Mouse (Mus musculus) hindbrain, embryonic 15.5 days (tissue): ENCODE results near the gene Tmem239. TPM values are rescaled to one million over a fixed set of nuclear protein-coding genes. Genes with fewer than 3 reads are reported as not detected.

ENCODE experiments used
- ATAC-seq: fragments of 200-750 bp; cut with Nextera tagmentation; 2 replicates; pipeline ENCODE4 v1.8.0; 2017; ENCODE audit warnings: low read depth, moderate number of reproducible peaks, moderate TSS enrichment; ENCODE audit not compliant: low FRiP score
- H3K27ac ChIP-seq: fragments of 300-500 bp; sonication (generic); replicated peaks from 2 replicates; pipeline ENCODE4 v1.5.1; 2015; ENCODE audit warnings: mild to moderate bottlenecking, inconsistent platforms
- H3K27me3 ChIP-seq: fragments of 300-500 bp; sonication (generic); 2 replicates; pipeline ENCODE4 v1.6.1; 2015; ENCODE audit warnings: control low read depth, inconsistent platforms
- H3K36me3 ChIP-seq: fragments of 300-500 bp; sonication (generic); 2 replicates; pipeline ENCODE4 v1.6.1; 2015; ENCODE audit warnings: control low read depth, inconsistent platforms
- H3K4me1 ChIP-seq: fragments of 300-500 bp; sonication (generic); replicated peaks from 2 replicates; pipeline ENCODE4 v1.6.1; 2015; ENCODE audit warnings: control low read depth, inconsistent platforms
- H3K4me2 ChIP-seq: fragments of 300-500 bp; sonication (generic); 2 replicates; pipeline ENCODE4 v1.6.1; 2015; ENCODE audit warnings: moderate library complexity, mild to moderate bottlenecking, inconsistent platforms
- H3K4me3 ChIP-seq: fragments of 300-500 bp; sonication (generic); 2 replicates; pipeline ENCODE4 v1.5.1; 2015; ENCODE audit warnings: mild to moderate bottlenecking, inconsistent platforms
- H3K9ac ChIP-seq: fragments of 300-500 bp; sonication (generic); 2 replicates; pipeline ENCODE4 v1.6.1; 2015; ENCODE audit warnings: inconsistent platforms
- H3K9me3 ChIP-seq: fragments of 300-500 bp; sonication (generic); 2 replicates; pipeline ENCODE4 v1.6.1; 2016; ENCODE audit warnings: control low read depth, inconsistent platforms
- WGBS: fragments of 180-500 bp; shearing (Covaris S2); methylation state at CpG from one replicate; pipeline ENCODE4 v1.1.7; 2015; 5-methylcytosine and 5-hydroxymethylcytosine counted together
- polyA plus RNA-seq: library from polyadenylated mRNA; unstranded; fragments of >200 nt; fragmentation: Nextera tagmentation; extraction: Ambion mirVana; gene quantifications from 2 replicates; pipeline ENCODE4 v1.2.1, GENCODE M21; 2015

Gene Tmem239
- polyA plus RNA-seq, 1 experiment from 2014 or later, result 0.36 TPM

DNA sequence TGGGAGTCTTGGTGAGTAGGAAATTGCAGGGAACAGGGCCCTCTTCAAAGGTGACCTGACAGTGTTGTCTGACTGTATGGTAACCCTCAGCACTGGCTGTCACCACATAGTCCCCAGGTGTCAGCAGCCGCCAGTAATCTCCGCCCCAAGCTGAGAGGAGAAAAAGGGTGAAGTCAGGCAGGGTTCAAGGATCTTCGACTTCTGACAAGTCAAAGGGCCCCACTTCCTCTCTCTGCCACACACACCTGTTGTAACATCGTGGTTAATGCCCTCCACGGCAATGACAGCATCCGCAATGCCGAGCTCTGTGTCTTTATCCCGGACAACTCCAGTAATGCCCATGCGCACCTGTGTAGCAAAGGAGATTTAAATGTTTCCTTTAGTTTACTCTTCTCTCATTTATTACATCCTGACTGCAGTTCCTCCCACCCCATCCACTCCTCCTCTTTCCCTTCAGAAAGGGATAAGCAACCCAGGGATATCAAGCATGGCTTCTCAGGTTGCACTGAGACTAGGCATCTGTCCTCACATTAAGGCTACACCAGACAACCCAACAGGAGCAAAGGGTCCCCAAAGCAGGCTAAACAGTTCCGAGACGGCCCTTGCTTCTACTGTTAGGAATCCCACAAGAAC lies 15.2 kb upstream of the Tmem239 start:
- no peak overlapping the region for H3K4me3 ChIP-seq
- no peak for ATAC-seq
- H3K9me3 ChIP-seq, result no peaks in the 10 kb centered on the region
- H3K9ac ChIP-seq, result no peak overlapping the region
- WGBS, result 92% methylated on average over 11 of the region's 11 CpGs
- H3K27ac ChIP-seq, result no peak overlapping the region
- H3K4me1 ChIP-seq, result no peaks in the 10 kb centered on the region
- H3K4me2 ChIP-seq, result no peak overlapping the region
- no peaks in the 10 kb centered on the region for H3K27me3 ChIP-seq
- no peaks in the 10 kb centered on the region; the same call in 1 of the 2 replicates for H3K36me3 ChIP-seq

DNA sequence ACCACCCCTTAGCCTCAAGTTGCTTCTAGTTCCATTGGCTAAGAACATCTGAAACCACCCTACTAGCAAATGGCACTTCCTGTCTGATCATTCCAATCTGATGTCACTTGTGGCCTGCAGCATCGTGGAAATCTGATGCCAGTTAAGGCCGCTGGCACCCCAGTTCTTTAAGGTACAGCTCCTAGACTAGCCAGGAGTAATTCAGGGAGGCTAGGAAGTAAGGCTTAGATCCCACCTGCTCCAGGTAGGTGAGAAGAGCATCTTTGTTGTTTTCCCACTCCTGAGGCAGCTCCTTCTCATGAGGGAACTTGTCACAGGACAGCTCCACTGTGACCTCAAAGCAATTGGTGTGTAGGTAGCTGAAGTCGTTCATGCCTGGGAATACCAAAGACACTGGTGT lies 13.4 kb upstream of the Tmem239 start:
- Histone ChIP-seq H3K4me2 (no peak overlapping the region), H3K36me3 (no peaks in the 10 kb centered on the region; the same call in 1 of the 2 replicates), H3K4me1 (peaks cover 12% of the 10 kb centered on the region), H3K27ac (no peak overlapping the region), H3K4me3 (no peak overlapping the region), H3K27me3 (no peaks in the 10 kb centered on the region), H3K9me3 (no peaks in the 10 kb centered on the region), H3K9ac (no peak overlapping the region)
- no peak for ATAC-seq
- 88% methylated on average over 3 of the region's 3 CpGs for WGBS

- no peak for ATAC-seq
- no peaks in the 10 kb centered on the region; the same call in 1 of the 2 replicates for H3K36me3 ChIP-seq
- no peak overlapping the region for H3K27ac ChIP-seq
- H3K9ac ChIP-seq, result no peak overlapping the region
- H3K4me1 ChIP-seq, result peaks cover 16% of the 10 kb centered on the region
- no peaks in the 10 kb centered on the region for H3K27me3 ChIP-seq
- H3K4me2 ChIP-seq, result no peak overlapping the region
- 97% methylated on average over 11 of the region's 11 CpGs for WGBS
- no peaks in the 10 kb centered on the region for H3K9me3 ChIP-seq
- H3K4me3 ChIP-seq, result no peak overlapping the region
Measured at GRCm38 (mm10) chr2:130395696-130396095, 10.6 kb upstream of the Tmem239 start.

- H3K9ac ChIP-seq, result peak within 1 kb of the TSS; percentile 48
- H3K4me3 ChIP-seq, result peak within 1 kb of the TSS; percentile 46
- H3K4me1 ChIP-seq, result peaks cover 16% of the 10 kb centered on the region
- WGBS, result 1% methylated on average over 40 of the region's 53 CpGs
- H3K27ac ChIP-seq, result no peak within 1 kb of the TSS
- no peaks in the 10 kb centered on the region; the same call in 1 of the 2 replicates for H3K36me3 ChIP-seq
- H3K4me2 ChIP-seq, result peak within 1 kb of the TSS; percentile 87
- no peaks in the 10 kb centered on the region for H3K9me3 ChIP-seq
- H3K27me3 ChIP-seq, result no peaks in the 10 kb centered on the region
- peak; percentile 81 for ATAC-seq
Measured at GRCm38 (mm10) chr2:130397186-130397985, 8.9 kb upstream of the Tmem239 start, which contains the start of gene Cpxm1. TSS of gene Cpxm1 (minus strand) at chr2:130397574.

DNA sequence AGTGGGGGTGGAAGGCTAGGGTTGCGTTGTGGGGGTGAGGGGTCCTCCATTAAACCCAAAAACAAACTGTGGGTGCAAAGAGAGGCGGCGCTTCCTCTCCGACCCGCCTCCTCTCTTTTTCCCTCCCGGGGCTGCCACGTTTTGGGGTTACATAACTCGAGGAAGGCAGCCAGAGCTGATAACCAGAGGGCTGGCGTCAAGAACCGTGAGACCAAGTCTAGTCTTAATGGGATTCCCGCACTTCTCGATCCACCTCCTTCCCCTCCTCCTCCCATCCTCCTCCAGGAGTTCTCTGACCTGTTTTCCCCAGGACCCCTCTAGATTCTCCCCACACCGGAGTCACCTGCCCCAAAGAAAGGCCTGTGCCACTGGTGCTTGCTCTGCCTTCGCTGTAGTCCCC lies 8.2 kb upstream of the Tmem239 start:
- Histone ChIP-seq H3K4me3 (peak overlapping the region; percentile 46), H3K9ac (no peak overlapping the region)
- 21% methylated on average over 14 of the region's 14 CpGs for WGBS

DNA sequence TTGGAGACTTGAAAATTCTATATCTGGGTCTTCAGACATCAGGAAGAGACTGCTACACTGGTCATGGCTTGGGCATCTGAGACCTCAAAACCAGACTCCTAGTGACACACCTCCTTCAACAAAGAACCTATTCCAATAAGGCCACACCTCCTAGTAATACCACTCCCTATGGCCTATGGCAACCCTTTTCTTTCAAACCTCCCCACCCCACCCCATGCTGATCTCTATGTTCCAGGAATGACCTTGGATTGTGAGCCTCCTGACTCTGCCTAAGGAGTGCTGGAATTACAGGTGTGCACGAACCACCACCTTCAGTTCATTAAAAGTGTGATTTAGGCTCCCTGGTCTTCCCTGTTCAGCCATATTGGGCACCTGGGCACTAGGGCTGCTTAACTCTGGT lies 6.2 kb upstream of the Tmem239 start:
- 97% methylated on average over 1 of the region's 1 CpGs for WGBS
- no peak for ATAC-seq
- Histone ChIP-seq H3K9ac (no peak overlapping the region), H3K4me2 (no peak overlapping the region), H3K4me3 (no peak overlapping the region), H3K27me3 (no peaks in the 10 kb centered on the region), H3K4me1 (peaks cover 16% of the 10 kb centered on the region), H3K36me3 (no peaks in the 10 kb centered on the region), H3K9me3 (no peaks in the 10 kb centered on the region), H3K27ac (no peak overlapping the region)

More for the DNA sequence above, 8.2 kb upstream of the Tmem239 start:
- Histone ChIP-seq H3K27ac (no peak overlapping the region), H3K4me2 (peak overlapping the region; percentile 87), H3K9me3 (no peaks in the 10 kb centered on the region), H3K36me3 (no peaks in the 10 kb centered on the region; the same call in 1 of the 2 replicates), H3K4me1 (peaks cover 16% of the 10 kb centered on the region), H3K27me3 (no peaks in the 10 kb centered on the region)
- ATAC-seq, result no peak

DNA sequence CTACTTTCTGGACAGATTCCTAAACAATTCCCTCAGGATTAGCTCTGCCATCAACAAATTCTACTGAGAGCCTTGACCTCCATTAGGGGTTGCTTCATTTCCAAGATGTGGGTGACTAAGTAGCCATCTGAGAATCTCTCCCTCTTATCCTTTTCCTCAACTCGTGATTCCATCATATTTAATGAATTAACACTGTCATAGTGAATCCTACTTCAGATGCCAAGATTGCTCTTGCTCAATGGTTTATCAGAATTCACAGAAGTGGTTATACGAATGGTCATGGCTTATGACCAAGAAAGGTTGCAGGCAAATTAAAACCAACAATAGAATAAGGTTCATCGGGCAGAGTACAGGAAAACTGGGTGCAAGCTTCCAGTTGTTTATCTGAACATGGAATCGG lies 4.4 kb upstream of the Tmem239 start:
- Histone ChIP-seq H3K27ac (no peak overlapping the region), H3K4me3 (no peak overlapping the region), H3K4me2 (no peak overlapping the region), H3K9ac (no peak overlapping the region), H3K4me1 (peaks cover 13% of the 10 kb centered on the region), H3K9me3 (no peaks in the 10 kb centered on the region), H3K27me3 (no peaks in the 10 kb centered on the region), H3K36me3 (no peaks in the 10 kb centered on the region)
- WGBS, result 84% methylated on average over 4 of the region's 4 CpGs
- no peak for ATAC-seq

GRCm38 (mm10) chr2:130404939-130405338 lies 1.3 kb upstream of the Tmem239 start, which contains the start of the genes Gm28372 and 1700020A23Rik:
TSS of gene Gm28372 (plus strand) at chr2:130405239.
TSS of gene 1700020A23Rik (plus strand) at chr2:130405259.
- Histone ChIP-seq H3K4me1 (0 out of 2 replicates have a peak, but pooled peaks cover 4% of the 10 kb centered on the region), H3K27ac (no peak within 1 kb of the TSS), H3K4me3 (no peak within 1 kb of the TSS), H3K9me3 (no peaks in the 10 kb centered on the region), H3K4me2 (no peak within 1 kb of the TSS), H3K9ac (no peak within 1 kb of the TSS), H3K36me3 (no peaks in the 10 kb centered on the region), H3K27me3 (no peaks in the 10 kb centered on the region)
- ATAC-seq, result no peak
- 92% methylated on average over 1 of the region's 1 CpGs for WGBS

DNA sequence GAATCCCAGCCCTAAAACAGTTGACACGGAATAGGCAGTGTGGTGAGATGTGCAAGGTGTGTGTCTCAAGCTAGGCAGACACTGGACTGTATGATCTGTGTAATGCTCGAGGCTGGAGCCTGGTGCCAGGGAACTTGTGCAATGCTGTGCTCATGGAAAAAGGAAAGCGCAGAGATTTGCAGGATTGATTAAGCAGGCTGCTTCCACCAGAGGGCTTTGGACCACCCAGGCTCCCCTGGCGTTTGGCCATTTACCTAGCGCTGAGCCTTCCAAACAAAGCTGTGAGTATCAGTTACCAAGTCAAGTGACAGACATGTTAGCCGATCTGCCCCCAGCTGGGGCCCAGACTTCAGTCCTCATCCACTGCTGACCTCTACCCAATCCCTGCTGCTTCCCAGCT lies 1.9 kb downstream of the Tmem239 start:
- no peak overlapping the region for H3K27ac ChIP-seq
- H3K9ac ChIP-seq, result no peak overlapping the region
- no peak overlapping the region for H3K4me3 ChIP-seq
- 0 out of 2 replicates have a peak, but pooled peaks cover 4% of the 10 kb centered on the region for H3K4me1 ChIP-seq
- no peaks in the 10 kb centered on the region for H3K36me3 ChIP-seq
- H3K4me2 ChIP-seq, result no peak overlapping the region
- 22% methylated on average over 6 of the region's 6 CpGs for WGBS
- no peak for ATAC-seq
- no peaks in the 10 kb centered on the region for H3K9me3 ChIP-seq
- H3K27me3 ChIP-seq, result no peaks in the 10 kb centered on the region

DNA sequence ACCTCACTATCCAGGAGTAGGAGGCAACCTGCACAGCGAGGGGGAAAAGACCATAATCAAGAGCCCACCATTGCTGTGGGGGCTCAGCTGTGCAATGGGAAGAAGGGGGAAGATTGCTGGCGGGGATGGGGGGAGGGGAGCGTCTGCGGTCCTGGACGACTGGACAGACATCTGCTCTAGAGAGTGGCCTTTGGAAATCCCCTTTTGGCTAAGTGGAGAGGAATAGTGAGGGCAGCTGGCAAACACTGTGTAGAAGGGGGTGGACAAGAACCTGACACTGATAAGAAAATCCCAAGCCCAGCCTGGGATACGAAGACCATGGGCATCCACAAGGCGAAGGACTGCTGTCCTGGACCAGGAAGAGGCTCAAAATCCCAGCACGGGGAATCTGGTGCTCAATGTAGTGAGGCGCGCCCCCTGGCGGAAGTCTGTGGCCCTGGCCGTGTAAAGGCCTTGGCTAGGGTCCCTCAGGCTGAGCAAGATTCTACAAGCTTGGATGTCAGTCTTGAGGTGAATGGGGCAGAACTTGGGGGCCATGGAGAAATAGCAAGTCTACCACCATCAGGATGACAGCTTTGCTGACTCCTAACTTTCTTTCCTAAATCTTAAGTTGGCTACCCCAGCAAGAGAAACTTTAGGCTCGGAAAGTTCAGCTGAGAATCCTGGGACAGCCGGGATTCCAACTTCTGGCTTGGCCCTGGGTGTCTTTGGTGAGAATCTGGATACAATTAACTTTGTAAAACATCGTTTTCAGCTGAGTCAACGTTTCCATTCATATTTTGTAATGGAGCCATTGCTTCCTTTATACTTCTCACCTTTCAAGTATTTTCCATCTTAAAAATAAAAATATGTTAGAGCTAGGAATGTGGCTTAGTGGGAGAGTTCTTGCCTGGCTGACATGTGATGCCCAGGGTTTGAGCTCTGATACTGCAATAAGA lies 5.5 kb downstream of the Tmem239 start:
- H3K9ac ChIP-seq, result no peak overlapping the region
- H3K9me3 ChIP-seq, result no peaks in the 10 kb centered on the region
- no peak overlapping the region for H3K27ac ChIP-seq
- H3K36me3 ChIP-seq, result no peaks in the 10 kb centered on the region
- H3K4me1 ChIP-seq, result 0 out of 2 replicates have a peak, but pooled peaks cover 4% of the 10 kb centered on the region
- no peak for ATAC-seq
- H3K4me2 ChIP-seq, result no peak overlapping the region
- WGBS, result 35% methylated on average over 16 of the region's 16 CpGs
- H3K4me3 ChIP-seq, result no peak overlapping the region
- H3K27me3 ChIP-seq, result no peaks in the 10 kb centered on the region

- no peak for ATAC-seq
- WGBS, result 86% methylated on average over 3 of the region's 3 CpGs
- no peak overlapping the region for H3K4me2 ChIP-seq
Measured at GRCm38 (mm10) chr2:130412775-130413174, 6.5 kb downstream of the Tmem239 start.

More at GRCm38 (mm10) chr2:130412775-130413174, 6.5 kb downstream of the Tmem239 start:
- no peaks in the 10 kb centered on the region for H3K36me3 ChIP-seq
- no peak overlapping the region for H3K9ac ChIP-seq
- H3K27ac ChIP-seq, result no peak overlapping the region
- 0 out of 2 replicates have a peak, but pooled peaks cover 4% of the 10 kb centered on the region for H3K4me1 ChIP-seq
- no peaks in the 10 kb centered on the region for H3K27me3 ChIP-seq
- H3K9me3 ChIP-seq, result no peaks in the 10 kb centered on the region
- H3K4me3 ChIP-seq, result no peak overlapping the region
